Mouse (Mus musculus): ENCODE data around the gene Gm20388. TPM values are rescaled to one million over a fixed set of nuclear protein-coding genes. Genes with fewer than 3 reads are reported as not detected.

Gm20388 gene
- polyA plus RNA-seq, 1 experiment from 2014 or later, result not detected

DNA sequence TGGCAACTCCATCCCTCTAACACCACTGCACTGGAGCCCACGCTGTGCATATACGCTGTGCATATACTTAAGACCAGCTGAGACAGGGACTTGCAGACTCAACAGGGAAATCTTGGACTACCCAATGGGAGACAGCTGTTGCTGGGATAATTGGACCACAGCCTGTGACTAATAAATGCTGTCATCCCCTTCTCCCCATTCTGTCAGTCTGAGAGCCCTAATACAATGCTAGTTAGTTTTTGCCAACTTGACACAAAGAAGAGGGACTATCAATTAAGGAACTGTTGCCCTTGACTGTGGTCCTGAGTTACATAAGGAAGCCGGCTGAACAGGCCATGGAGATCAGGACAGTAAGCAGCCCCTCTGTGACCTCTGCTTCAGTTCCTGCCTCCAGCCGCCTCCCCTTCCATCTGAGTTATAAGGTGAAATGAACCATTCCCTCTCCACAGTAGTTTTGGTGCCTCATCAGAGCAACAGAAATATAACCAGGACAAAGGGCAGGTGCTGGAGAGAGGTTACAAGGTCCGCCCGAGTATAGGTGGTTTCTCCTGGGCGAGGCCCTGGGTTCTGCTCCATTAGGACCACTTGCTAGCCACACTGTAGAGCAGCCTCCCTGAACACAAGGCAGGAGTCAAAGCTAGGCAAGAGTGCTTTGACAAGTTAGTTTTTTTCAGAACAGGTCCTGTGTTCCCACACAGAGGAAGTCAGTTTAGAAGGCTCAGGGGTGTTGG is 745.8 kb downstream of the Gm20388 start:
- Histone ChIP-seq H3K4me3 (ENCODE audit: low read length) (no peak overlapping the region), H3K4me1 (ENCODE audit: control insufficient read depth, insufficient read depth, low read length) (no peaks in the 10 kb centered on the region), H3K4me2 (replicated peaks; ENCODE audit: low read depth, low read length) (no peak overlapping the region), H3K36me3 (ENCODE audit: control insufficient read depth, insufficient read depth, low read length) (peaks cover 57% of the 10 kb centered on the region), H3K27me3 (ENCODE audit: control insufficient read depth, insufficient read depth, low read length) (no peaks in the 10 kb centered on the region), H3K27ac (ENCODE audit: low read depth, low read length) (no peak overlapping the region), H3K9me3 (ENCODE audit: control insufficient read depth, low read length) (no peaks in the 10 kb centered on the region), H3K9ac (ENCODE audit: low read depth, low read length) (no peak overlapping the region)
- 92% methylated on average over 7 of the region's 7 CpGs for WGBS
- no peak for ATAC-seq (ENCODE audit: low FRiP score, low TSS enrichment)

DNA sequence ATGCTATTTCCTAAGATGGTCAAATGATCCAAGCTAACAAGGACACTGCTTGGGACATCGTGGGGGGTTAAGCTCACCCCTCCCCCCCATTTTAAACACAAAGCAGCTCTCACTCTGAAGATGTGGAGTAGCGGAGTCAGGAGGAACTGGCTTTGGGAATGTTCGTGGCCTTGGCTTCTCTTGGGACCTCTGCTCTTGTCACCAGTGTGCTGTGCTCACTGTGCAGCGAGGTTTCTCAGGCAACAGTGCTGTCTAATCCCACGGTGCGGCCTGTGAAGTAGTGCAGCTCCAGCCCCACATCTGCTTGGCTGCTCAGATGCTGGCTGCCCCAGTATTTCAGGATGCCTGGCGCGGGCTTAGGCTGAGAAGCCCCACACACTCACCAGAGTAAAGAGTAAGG is 746.8 kb downstream of the Gm20388 start:
- H3K4me3 ChIP-seq (ENCODE audit: low read length), result no peak overlapping the region
- no peak overlapping the region for H3K27ac ChIP-seq (ENCODE audit: low read depth, low read length)
- ATAC-seq (ENCODE audit: low FRiP score, low TSS enrichment), result no peak
- peaks cover 57% of the 10 kb centered on the region for H3K36me3 ChIP-seq (ENCODE audit: control insufficient read depth, insufficient read depth, low read length)
- H3K27me3 ChIP-seq (ENCODE audit: control insufficient read depth, insufficient read depth, low read length), result no peaks in the 10 kb centered on the region
- no peaks in the 10 kb centered on the region for H3K4me1 ChIP-seq (ENCODE audit: control insufficient read depth, insufficient read depth, low read length)
- WGBS, result 94% methylated on average over 8 of the region's 8 CpGs
- H3K9me3 ChIP-seq (ENCODE audit: control insufficient read depth, low read length), result no peaks in the 10 kb centered on the region
- no peak overlapping the region for H3K4me2 ChIP-seq (replicated peaks; ENCODE audit: low read depth, low read length)
- H3K9ac ChIP-seq (ENCODE audit: low read depth, low read length), result no peak overlapping the region

DNA sequence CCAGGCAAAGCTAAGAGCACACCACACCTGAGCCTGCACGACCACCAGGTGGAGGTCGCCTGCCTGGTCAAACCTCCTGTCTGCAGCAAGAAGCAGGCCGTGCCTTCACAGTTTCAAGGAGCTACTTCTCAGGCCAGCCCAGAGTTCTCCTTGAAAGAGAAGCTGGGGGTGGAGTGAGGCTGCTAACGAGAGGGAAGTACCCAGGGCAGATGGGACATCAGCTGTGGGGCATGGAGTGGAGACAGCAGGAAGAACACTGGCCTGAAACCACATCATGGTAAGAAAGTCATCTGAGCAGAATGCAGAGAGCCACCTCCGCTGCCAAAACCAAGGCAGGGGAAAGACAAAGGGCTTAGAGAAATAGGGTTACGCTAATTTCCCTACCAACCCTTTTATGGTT is 753.9 kb downstream of the Gm20388 start:
- WGBS, result 80% methylated on average over 6 of the region's 6 CpGs
- peaks cover 8% of the 10 kb centered on the region; the same call in 1 of the 2 replicates for H3K36me3 ChIP-seq (ENCODE audit: control insufficient read depth, insufficient read depth, low read length)
- H3K4me3 ChIP-seq (ENCODE audit: low read length), result no peak overlapping the region
- ATAC-seq (ENCODE audit: low FRiP score, low TSS enrichment), result no peak
- H3K27me3 ChIP-seq (ENCODE audit: control insufficient read depth, insufficient read depth, low read length), result no peaks in the 10 kb centered on the region
- peaks cover 21% of the 10 kb centered on the region for H3K4me1 ChIP-seq (ENCODE audit: control insufficient read depth, insufficient read depth, low read length)
- no peaks in the 10 kb centered on the region for H3K9me3 ChIP-seq (ENCODE audit: control insufficient read depth, low read length)
- H3K9ac ChIP-seq (ENCODE audit: low read depth, low read length), result no peak overlapping the region
- H3K4me2 ChIP-seq (replicated peaks; ENCODE audit: low read depth, low read length), result no peak overlapping the region
- H3K27ac ChIP-seq (ENCODE audit: low read depth, low read length), result no peak overlapping the region

DNA sequence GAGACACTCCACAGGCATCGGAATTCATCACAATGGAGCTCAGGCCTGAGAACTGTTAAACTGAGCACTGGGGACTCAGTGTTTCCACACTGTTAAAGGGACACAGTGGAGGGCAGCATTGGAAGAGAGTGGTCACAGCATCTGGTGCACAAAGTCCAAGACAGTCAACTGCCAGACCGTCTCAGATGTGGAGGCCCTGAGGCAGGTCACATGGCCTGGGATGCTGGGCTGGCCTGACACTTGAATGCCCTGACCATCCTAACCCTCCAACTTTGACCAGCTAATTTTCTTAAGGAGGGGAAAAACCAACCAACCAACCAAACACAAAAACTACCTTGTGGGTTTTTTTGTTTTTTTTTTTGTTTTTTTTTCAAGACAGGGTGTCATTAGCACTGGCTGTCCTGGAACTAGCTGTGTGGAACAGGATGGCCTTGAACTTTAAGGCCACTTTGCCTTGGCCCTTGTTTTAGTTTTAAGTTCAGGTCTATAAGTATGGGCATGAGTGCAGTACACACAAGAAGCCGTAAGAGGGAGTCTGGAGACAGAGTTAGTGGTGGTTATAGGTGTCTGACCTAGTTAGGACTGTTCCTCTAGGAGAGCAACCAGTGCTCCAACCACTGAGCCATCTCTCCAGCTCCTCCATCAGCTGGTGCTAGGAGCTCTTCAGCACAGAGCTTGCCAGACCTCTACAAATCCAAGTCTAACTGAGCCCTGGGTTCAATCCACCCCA is 755.2 kb downstream of the Gm20388 start:
- H3K4me2 ChIP-seq (replicated peaks; ENCODE audit: low read depth, low read length), result peak overlapping the region; percentile 91
- H3K27me3 ChIP-seq (ENCODE audit: control insufficient read depth, insufficient read depth, low read length), result no peaks in the 10 kb centered on the region
- H3K4me3 ChIP-seq (ENCODE audit: low read length), result peak overlapping the region; percentile 95; the same call in 1 of the 2 replicates
- H3K9ac ChIP-seq (ENCODE audit: low read depth, low read length), result no peak overlapping the region; the same call in 1 of the 2 replicates
- WGBS, result 74% methylated on average over 3 of the region's 3 CpGs
- ATAC-seq (ENCODE audit: low FRiP score, low TSS enrichment), result no peak
- H3K36me3 ChIP-seq (ENCODE audit: control insufficient read depth, insufficient read depth, low read length), result peaks cover 19% of the 10 kb centered on the region
- H3K9me3 ChIP-seq (ENCODE audit: control insufficient read depth, low read length), result no peaks in the 10 kb centered on the region
- H3K27ac ChIP-seq (ENCODE audit: low read depth, low read length), result no peak overlapping the region
- H3K4me1 ChIP-seq (ENCODE audit: control insufficient read depth, insufficient read depth, low read length), result peaks cover 21% of the 10 kb centered on the region

DNA sequence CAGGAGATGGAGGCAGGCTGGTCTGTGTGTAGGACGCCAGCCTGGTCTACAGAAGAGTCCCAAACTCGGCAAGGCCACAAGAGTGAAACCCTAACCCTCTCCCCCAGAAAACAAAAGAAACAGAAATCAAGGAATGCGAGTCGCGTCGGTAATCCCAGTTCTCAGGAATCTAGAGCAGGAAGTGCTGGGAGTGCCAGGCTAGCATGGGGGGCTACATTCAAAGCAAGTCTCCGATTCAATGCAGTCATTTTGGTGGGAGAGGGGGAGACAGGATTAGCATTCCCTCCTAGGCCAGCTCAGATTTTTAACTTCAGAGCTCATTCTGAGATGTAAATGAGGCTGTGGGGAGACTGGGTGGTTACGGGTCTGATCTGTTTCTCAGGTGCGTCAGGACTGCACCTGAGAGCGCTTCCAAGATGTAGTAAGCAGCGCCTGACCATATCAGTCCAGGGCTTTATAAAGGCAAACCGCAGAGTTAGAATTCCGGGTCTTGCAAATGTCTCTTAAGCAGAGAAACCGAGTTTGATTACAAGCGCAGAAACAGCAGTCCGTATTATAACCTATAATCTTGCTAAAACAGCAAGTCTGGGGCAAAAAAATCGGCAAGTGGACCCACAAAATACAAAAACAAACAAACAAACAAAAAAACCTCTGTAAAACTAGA is 756.3 kb downstream of the Gm20388 start:
- peak overlapping the region; percentile 95 for H3K4me3 ChIP-seq (ENCODE audit: low read length)
- no peak for ATAC-seq (ENCODE audit: low FRiP score, low TSS enrichment)
- H3K9ac ChIP-seq (ENCODE audit: low read depth, low read length), result peak overlapping the region; percentile 97
- H3K9me3 ChIP-seq (ENCODE audit: control insufficient read depth, low read length), result no peaks in the 10 kb centered on the region
- peaks cover 27% of the 10 kb centered on the region for H3K36me3 ChIP-seq (ENCODE audit: control insufficient read depth, insufficient read depth, low read length)
- peak overlapping the region; percentile 91 for H3K4me2 ChIP-seq (replicated peaks; ENCODE audit: low read depth, low read length)
- peaks cover 21% of the 10 kb centered on the region for H3K4me1 ChIP-seq (ENCODE audit: control insufficient read depth, insufficient read depth, low read length)
- H3K27ac ChIP-seq (ENCODE audit: low read depth, low read length), result no peak overlapping the region
- 1% methylated on average over 17 of the region's 17 CpGs for WGBS
- no peaks in the 10 kb centered on the region for H3K27me3 ChIP-seq (ENCODE audit: control insufficient read depth, insufficient read depth, low read length)

DNA sequence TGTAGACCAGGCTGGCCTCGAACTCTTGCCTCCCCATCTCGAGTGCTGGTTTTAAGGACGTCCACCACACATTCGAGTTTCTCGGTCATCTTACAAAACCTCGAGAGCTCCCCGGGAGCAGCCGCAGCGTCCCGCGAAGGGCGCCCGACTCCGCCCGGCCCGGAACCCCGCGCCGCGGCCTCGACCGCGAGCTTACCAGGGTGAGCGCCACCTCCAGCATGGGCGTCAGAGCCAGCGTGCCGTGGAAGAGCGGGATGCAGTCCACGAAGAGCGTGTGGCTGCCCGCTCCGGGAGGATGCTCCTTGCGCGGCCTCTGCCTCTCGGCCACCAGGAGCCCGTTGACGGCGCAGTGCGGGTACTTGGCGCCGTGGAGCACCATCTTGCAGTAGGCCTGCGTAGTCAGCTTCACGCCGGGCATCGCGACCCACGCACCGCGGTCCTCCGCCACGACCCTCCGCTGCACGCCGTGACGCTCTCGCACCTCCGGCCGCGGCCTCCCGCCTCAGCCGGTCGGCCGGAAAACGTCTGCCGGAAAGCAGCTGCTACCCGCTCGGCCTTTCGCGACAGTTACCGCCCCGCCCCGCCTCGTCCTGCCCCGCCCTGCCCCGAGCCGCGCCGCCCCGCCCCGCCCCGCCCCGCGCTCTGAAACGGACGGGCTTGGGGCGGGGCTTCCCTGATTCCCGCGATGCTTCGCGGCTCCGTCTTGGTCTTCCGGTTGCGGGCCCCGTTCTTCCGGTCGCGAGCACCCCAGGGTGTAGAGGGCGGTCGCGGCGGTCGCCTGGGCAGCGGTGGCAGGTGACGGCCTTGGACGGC is 757.1 kb downstream of the Gm20388 start, which contains the start of the genes Gm27021 and Cox4i1:
Gene Gm27021 (minus strand): TSS at position 519 of the 813 bp plus-strand sequence.
Gene Cox4i1 (plus strand): TSS at position 662 of the 813 bp plus-strand sequence.
- Histone ChIP-seq H3K27me3 (ENCODE audit: control insufficient read depth, insufficient read depth, low read length) (no peaks in the 10 kb centered on the region), H3K9me3 (ENCODE audit: control insufficient read depth, low read length) (no peaks in the 10 kb centered on the region), H3K4me3 (ENCODE audit: low read length) (peak within 1 kb of the TSS; percentile 95), H3K4me2 (replicated peaks; ENCODE audit: low read depth, low read length) (peak within 1 kb of the TSS; percentile 91), H3K9ac (ENCODE audit: low read depth, low read length) (peak within 1 kb of the TSS; percentile 97), H3K4me1 (ENCODE audit: control insufficient read depth, insufficient read depth, low read length) (peaks cover 21% of the 10 kb centered on the region), H3K36me3 (ENCODE audit: control insufficient read depth, insufficient read depth, low read length) (peaks cover 35% of the 10 kb centered on the region), H3K27ac (ENCODE audit: low read depth, low read length) (peak within 1 kb of the TSS; percentile 79)
- under 1% methylated on average over 93 of the region's 105 CpGs for WGBS
- peak; percentile 93 for ATAC-seq (ENCODE audit: low FRiP score, low TSS enrichment)

DNA sequence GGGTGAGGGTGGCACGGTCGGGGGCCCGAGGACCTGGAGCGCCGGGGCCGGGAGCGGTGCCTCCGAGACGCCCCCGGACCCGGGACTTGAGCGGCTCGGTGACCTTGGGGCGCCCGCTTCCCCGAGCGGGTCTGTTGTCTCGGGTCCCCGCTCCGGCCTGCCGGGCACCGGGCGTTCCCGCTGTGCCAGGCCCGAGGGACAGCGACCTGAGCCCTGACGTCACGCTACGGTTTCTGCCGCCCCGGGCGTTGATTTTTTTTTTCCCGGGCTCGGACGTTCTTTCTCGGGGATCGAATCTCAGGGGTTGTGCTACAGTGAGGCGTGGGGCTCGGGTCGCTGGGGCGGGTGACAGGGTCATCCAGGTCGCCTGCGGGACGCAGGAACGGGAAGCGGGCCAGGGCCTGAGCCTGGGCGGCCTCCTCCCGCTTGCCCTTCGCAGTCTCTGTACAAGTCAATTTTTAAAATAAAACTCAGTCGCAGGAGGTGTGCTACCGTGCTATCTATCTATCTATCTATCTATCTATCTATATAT is 757.8 kb downstream of the Gm20388 start, which contains the start of gene Emc8:
Gene Emc8 (minus strand): TSS at position 200 of the 532 bp plus-strand sequence.
- H3K36me3 ChIP-seq (ENCODE audit: control insufficient read depth, insufficient read depth, low read length), result peaks cover 42% of the 10 kb centered on the region
- under 1% methylated on average over 49 of the region's 51 CpGs for WGBS
- peaks cover 21% of the 10 kb centered on the region for H3K4me1 ChIP-seq (ENCODE audit: control insufficient read depth, insufficient read depth, low read length)
- peak within 1 kb of the TSS; percentile 91 for H3K4me2 ChIP-seq (replicated peaks; ENCODE audit: low read depth, low read length)
- ATAC-seq (ENCODE audit: low FRiP score, low TSS enrichment), result peak; percentile 50
- H3K9me3 ChIP-seq (ENCODE audit: control insufficient read depth, low read length), result no peaks in the 10 kb centered on the region
- no peaks in the 10 kb centered on the region for H3K27me3 ChIP-seq (ENCODE audit: control insufficient read depth, insufficient read depth, low read length)
- H3K4me3 ChIP-seq (ENCODE audit: low read length), result peak within 1 kb of the TSS; percentile 95
- H3K9ac ChIP-seq (ENCODE audit: low read depth, low read length), result peak within 1 kb of the TSS; percentile 97
- H3K27ac ChIP-seq (ENCODE audit: low read depth, low read length), result peak within 1 kb of the TSS; percentile 79

DNA sequence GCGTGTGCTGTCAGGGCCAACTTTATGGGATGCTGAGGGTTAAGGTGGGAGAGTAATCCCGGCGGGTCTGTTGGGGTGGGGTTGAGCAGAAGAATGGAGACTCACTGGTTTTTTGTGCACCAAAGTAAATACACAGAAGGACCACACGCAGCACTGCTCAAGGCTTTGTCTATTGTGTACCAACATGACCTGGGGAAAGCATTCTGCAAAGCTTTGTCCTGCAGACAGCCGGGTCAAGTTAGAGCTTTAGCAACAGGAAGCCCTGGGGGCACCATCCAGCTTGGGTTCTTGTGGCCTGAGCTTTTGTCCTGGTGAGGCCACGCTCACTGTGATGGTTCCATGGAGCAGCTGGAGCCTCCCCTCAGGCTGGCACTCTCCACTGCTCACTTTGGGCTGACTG is 761.1 kb downstream of the Gm20388 start:
- WGBS, result 76% methylated on average over 6 of the region's 6 CpGs

More for the DNA sequence above, 761.1 kb downstream of the Gm20388 start:
- H3K4me3 ChIP-seq (ENCODE audit: low read length), result no peak overlapping the region
- no peak overlapping the region for H3K4me2 ChIP-seq (replicated peaks; ENCODE audit: low read depth, low read length)
- peaks cover 45% of the 10 kb centered on the region for H3K36me3 ChIP-seq (ENCODE audit: control insufficient read depth, insufficient read depth, low read length)
- no peak for ATAC-seq (ENCODE audit: low FRiP score, low TSS enrichment)
- H3K9me3 ChIP-seq (ENCODE audit: control insufficient read depth, low read length), result no peaks in the 10 kb centered on the region
- no peaks in the 10 kb centered on the region for H3K27me3 ChIP-seq (ENCODE audit: control insufficient read depth, insufficient read depth, low read length)
- H3K4me1 ChIP-seq (ENCODE audit: control insufficient read depth, insufficient read depth, low read length), result peaks cover 3% of the 10 kb centered on the region
- H3K9ac ChIP-seq (ENCODE audit: low read depth, low read length), result no peak overlapping the region
- no peak overlapping the region for H3K27ac ChIP-seq (ENCODE audit: low read depth, low read length)
